Comparison of ENCODE assay signal across 9 mouse cellular contexts in the genomic region with DNA sequence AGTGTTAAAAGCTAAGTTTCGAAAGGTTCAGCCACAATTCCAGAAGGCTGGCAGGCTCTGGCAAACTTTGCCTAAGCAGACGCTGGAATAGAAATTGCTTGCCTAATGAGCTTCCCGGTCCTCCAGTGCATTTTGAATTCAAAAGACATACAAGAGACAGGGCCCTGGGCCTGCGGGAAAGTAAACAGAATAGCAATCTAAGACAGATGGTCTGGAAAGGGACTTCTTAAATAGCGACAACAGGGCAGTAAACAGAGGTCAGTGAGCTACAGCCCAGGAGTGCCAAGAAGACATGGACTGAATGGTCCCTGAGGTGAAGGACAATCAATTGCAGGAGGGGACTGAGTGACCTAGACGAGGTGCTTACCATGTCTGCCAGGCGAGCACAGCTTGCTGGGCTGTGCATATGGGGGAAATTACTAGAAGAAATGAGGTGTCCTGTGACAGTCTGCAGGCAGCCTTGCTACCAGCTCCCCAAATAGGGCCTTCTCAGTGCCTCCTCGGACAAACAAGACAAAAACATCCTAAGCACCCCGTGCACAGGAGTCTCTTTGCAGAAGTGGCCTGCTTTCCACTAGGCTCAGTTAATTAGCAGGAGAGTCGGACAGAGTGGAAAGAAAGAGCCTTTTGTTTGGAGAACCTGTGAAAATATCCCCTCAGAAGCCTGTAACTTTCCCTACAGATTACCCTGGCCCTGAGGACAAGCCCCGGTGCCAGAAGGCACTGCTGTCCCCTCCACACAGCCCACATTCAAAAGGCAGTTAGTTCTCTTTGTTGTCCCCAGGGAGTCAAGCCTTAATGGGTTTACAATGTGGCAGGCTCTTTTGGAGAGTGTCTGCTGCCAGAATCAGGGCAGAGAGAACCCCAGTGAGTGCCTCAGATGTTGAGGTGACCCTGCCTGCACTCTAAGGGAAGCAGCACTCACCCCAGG.
A peak's percentile ranks its signal among the peaks of the same experiment; 100 is the strongest.
DNase-seq lines count a peak whose midpoint lies in the region; ATAC-seq and TF ChIP-seq lines count a peak whose summit lies in the region.
"Had no signal": no experiment of that assay in that cellular context is flagged by ENCODE, and none has a peak within 500 bp of the region (broad histone marks: within the 10 kb centered on the region; RNA-seq: fewer than 3 reads in every experiment).

No protein-coding gene starts in this region.

- peaks cover 12% of the 10 kb centered on the region; the same call in 1 of the 2 replicates for H3K4me1 ChIP-seq in forebrain, embryonic 11.5 days (replicated peaks; ENCODE audit: control insufficient read depth, insufficient read depth, low read length)
- peaks cover 34% of the 10 kb centered on the region for H3K4me1 ChIP-seq in limb, embryonic 12.5 days (replicated peaks)
- H3K4me1 ChIP-seq in midbrain, postnatal 0 days (ENCODE audit: insufficient read depth, low read length), result peaks cover 6% of the 10 kb centered on the region; the same call in 1 of the 2 replicates
- H3K4me1 ChIP-seq: megakaryocyte, embryonic 14.5 days had no signal

- POLR2A ChIA-PET in Patski (lab: Charles Lee), result interaction anchor here (0.6 to 1.4 kb wide), 5 partner anchors 36 to 226 kb away, joined by 3 to 5 read pairs (median 4); no protein-coding TSS in a partner anchor

- intact Hi-C loops in heart, postnatal 25 days (cut with DNase I), result loop anchor here (1.0 to 5.0 kb wide), 2 partner anchors 39 to 225 kb away; no protein-coding TSS in a partner anchor

- 9% methylated on average over 11 of the region's 11 CpGs for WGBS in forebrain, embryonic 11.5 days
- 10% methylated on average over 11 of the region's 11 CpGs for WGBS in limb, embryonic 12.5 days
- 24% methylated on average over 11 of the region's 11 CpGs for WGBS in midbrain, postnatal 0 days

- CTCF ChIA-PET in Patski (lab: Charles Lee), result interaction anchor here (0.7 to 2.3 kb wide), 24 partner anchors 9 to 544 kb away, joined by 3 to 24 read pairs (median 4); a partner anchor contains a TSS

- DNase-seq in 3T3-L1 (ENCODE audit: low read depth, low spot score), result peak; percentile 19
- no peak for DNase-seq in Patski (ENCODE audit: low read depth, low spot score)
- peak; percentile 59 for DNase-seq in forebrain, embryonic 11.5 days (ENCODE audit: low spot score)
- peak; percentile 30 for DNase-seq in heart, postnatal 25 days (ENCODE audit: low spot score)
- DNase-seq in midbrain, postnatal 0 days (ENCODE audit: low spot score), result peak; percentile 67
- DNase-seq in thymus, postnatal 4 days, result no peak

- H3K36me3 ChIP-seq in forebrain, embryonic 11.5 days (ENCODE audit: control insufficient read depth, insufficient read depth, low read length), result no peaks in the 10 kb centered on the region
- no peaks in the 10 kb centered on the region for H3K36me3 ChIP-seq in limb, embryonic 12.5 days
- H3K36me3 ChIP-seq in midbrain, postnatal 0 days (ENCODE audit: insufficient read depth, low read length), result no peaks in the 10 kb centered on the region

- peak; percentile 18 for ATAC-seq in Patski
- ATAC-seq in forebrain, embryonic 11.5 days (replicated peaks; ENCODE audit: low FRiP score), result peak; percentile 71
- ATAC-seq in limb, embryonic 12.5 days (ENCODE audit: insufficient number of reproducible peaks, insufficient read depth, low FRiP score, low TSS enrichment, low read depth), result peak; percentile 79; the same call in 1 of the 2 replicates
- ATAC-seq in midbrain, postnatal 0 days (ENCODE audit: low FRiP score), result no peak
- ATAC-seq in megakaryocyte-erythroid progenitor cell, adult 5-6 weeks (replicated peaks; ENCODE audit: low FRiP score, low TSS enrichment, poor library complexity, severe bottlenecking), result no peak

- H3K4me3 ChIP-seq in forebrain, embryonic 11.5 days (ENCODE audit: low read depth, low read length), result no peak overlapping the region
- H3K4me3 ChIP-seq in limb, embryonic 12.5 days (replicated peaks), result no peak overlapping the region
- H3K4me3 ChIP-seq in midbrain, postnatal 0 days (ENCODE audit: low read depth, low read length), result no peak overlapping the region
- H3K4me3 ChIP-seq: megakaryocyte, embryonic 14.5 days had no signal

- in situ Hi-C loops in Patski (cut with MboI; ENCODE audit: low pct_unique_long_range_greater_than_20kb), result no loop called here

- H3K27ac ChIP-seq in forebrain, embryonic 11.5 days (ENCODE audit: low read depth, low read length), result peak overlapping the region; percentile 79
- peak overlapping the region; percentile 95 for H3K27ac ChIP-seq in limb, embryonic 12.5 days
- peak overlapping the region; percentile 26 for H3K27ac ChIP-seq in midbrain, postnatal 0 days (ENCODE audit: low read depth, low read length)

- TF ChIP-seq CTCF in Patski (IDR thresholded peaks at IDR 0.05), result no peak
- no peak for TF ChIP-seq CTCF in midbrain, postnatal 0 days (IDR thresholded peaks at IDR 0.05)

- H3K4me2 ChIP-seq in forebrain, embryonic 11.5 days (ENCODE audit: low read depth, low read length, severe bottlenecking), result no peak overlapping the region
- peak overlapping the region; percentile 28 for H3K4me2 ChIP-seq in limb, embryonic 12.5 days
- no peak overlapping the region for H3K4me2 ChIP-seq in midbrain, postnatal 0 days (ENCODE audit: low read depth, low read length, poor library complexity, severe bottlenecking)

- H3K9ac ChIP-seq in forebrain, embryonic 11.5 days (ENCODE audit: low read length), result peak overlapping the region; percentile 9
- H3K9ac ChIP-seq in limb, embryonic 12.5 days (replicated peaks), result 0 out of 2 replicates have a peak overlapping the region, but pooled peaks have one; percentile 18
- no peak overlapping the region for H3K9ac ChIP-seq in midbrain, postnatal 0 days (replicated peaks; ENCODE audit: low read length, poor library complexity, severe bottlenecking)

- no peaks in the 10 kb centered on the region for H3K9me3 ChIP-seq in forebrain, embryonic 11.5 days (ENCODE audit: control insufficient read depth, low read length)
- no peaks in the 10 kb centered on the region for H3K9me3 ChIP-seq in limb, embryonic 12.5 days
- H3K9me3 ChIP-seq in midbrain, postnatal 0 days (ENCODE audit: low read length), result no peaks in the 10 kb centered on the region

- H3K27me3 ChIP-seq in Patski, result no peaks in the 10 kb centered on the region
- no peaks in the 10 kb centered on the region for H3K27me3 ChIP-seq in forebrain, embryonic 11.5 days (ENCODE audit: control insufficient read depth, insufficient read depth, low read length)
- no peaks in the 10 kb centered on the region for H3K27me3 ChIP-seq in limb, embryonic 12.5 days
- no peaks in the 10 kb centered on the region for H3K27me3 ChIP-seq in midbrain, postnatal 0 days (ENCODE audit: insufficient read depth, low read length)
- H3K27me3 ChIP-seq: megakaryocyte, embryonic 14.5 days had no signal

Comparison
In these comparisons a context has a peak if more than half of its experiments do, and no peak if none do; other contexts are left out.
1. DNase-seq: peak in 3T3-L1 (single experiment), forebrain, embryonic 11.5 days (single experiment), heart, postnatal 25 days (single experiment) and midbrain, postnatal 0 days (single experiment); none in Patski (single experiment) and thymus, postnatal 4 days (single experiment).
2. ATAC-seq: peak in Patski (single experiment), forebrain, embryonic 11.5 days (single experiment) and limb, embryonic 12.5 days (single experiment); none in midbrain, postnatal 0 days (single experiment) and megakaryocyte-erythroid progenitor cell, adult 5-6 weeks (single experiment).
3. H3K27ac ChIP-seq: peak in every context shown above with its lines; median percentile 95 in limb, embryonic 12.5 days; 79 in forebrain, embryonic 11.5 days; 26 in midbrain, postnatal 0 days.